Mouse (Mus musculus) heart, embryonic 13.5 days (tissue): ENCODE measurements at regions not wholly inside any gene's neighbourhood (a gene's known extent, or its start where the extent isn't known, plus 50 kb on each side); places are given as distances from the start of the nearest gene placed in this dataset.

Experiments
- ATAC-seq: fragments of 200-750 bp; cut with Nextera tagmentation; 2 replicates; pipeline ENCODE4 v1.8.0; 2017; ENCODE audit warnings: moderate TSS enrichment; ENCODE audit not compliant: insufficient number of reproducible peaks, low FRiP score, low TSS enrichment; ENCODE audit errors: extremely low read depth
- H3K27ac ChIP-seq: fragments of 300-500 bp; sonication (generic); replicated peaks from 2 replicates; pipeline ENCODE4 v1.5.1; 2015; ENCODE audit warnings: moderate library complexity, mild to moderate bottlenecking, inconsistent platforms
- H3K27me3 ChIP-seq: fragments of 300-500 bp; sonication (generic); replicated peaks from 2 replicates; pipeline ENCODE4 v1.6.1; 2015; ENCODE audit warnings: mild to moderate bottlenecking, inconsistent platforms
- H3K36me3 ChIP-seq: fragments of 300-500 bp; sonication (generic); 2 replicates; pipeline ENCODE4 v1.6.1; 2015; ENCODE audit warnings: mild to moderate bottlenecking, inconsistent platforms
- H3K4me1 ChIP-seq: fragments of 300-500 bp; sonication (generic); 2 replicates; pipeline ENCODE4 v1.6.1; 2015; ENCODE audit warnings: inconsistent platforms
- H3K4me2 ChIP-seq: fragments of 300-500 bp; sonication (generic); 2 replicates; pipeline ENCODE4 v1.6.1; 2015; ENCODE audit warnings: inconsistent platforms, mild to moderate bottlenecking, moderate library complexity
- H3K4me3 ChIP-seq: fragments of 300-500 bp; sonication (generic); 2 replicates; pipeline ENCODE4 v1.5.1; 2015; ENCODE audit warnings: moderate library complexity, mild to moderate bottlenecking, inconsistent platforms
- H3K9ac ChIP-seq: fragments of 300-500 bp; sonication (generic); 2 replicates; pipeline ENCODE4 v1.6.1; 2015; ENCODE audit warnings: inconsistent platforms, mild to moderate bottlenecking, moderate library complexity
- H3K9me3 ChIP-seq: fragments of 300-500 bp; sonication (generic); 2 replicates; pipeline ENCODE4 v1.6.1; 2016; ENCODE audit warnings: inconsistent platforms
- WGBS: fragments of 180-500 bp; shearing (Covaris S2); methylation state at CpG from one replicate; pipeline ENCODE4 v1.1.7; 2015; ENCODE audit warnings: mixed read lengths; 5-methylcytosine and 5-hydroxymethylcytosine counted together

DNA sequence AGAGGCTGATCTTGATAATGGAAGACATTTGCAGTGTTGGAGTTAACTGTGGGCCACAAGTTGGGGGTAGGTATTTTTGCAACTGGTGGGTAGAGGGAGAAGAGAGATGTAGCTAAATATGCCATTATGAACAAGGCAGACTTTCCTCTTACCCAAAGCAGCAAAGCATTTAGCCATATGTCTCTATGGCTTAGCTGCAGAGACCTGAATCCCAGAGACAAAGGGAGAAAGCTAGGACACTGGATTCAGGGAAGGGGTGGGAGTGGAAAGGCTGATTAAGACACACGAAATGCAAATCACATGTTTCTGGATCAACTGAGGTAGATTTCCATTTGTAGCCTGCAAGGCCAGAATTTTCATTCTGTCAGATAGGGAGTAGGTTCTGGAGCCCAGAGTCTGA lies 129.8 kb downstream of the En1 start:
- H3K4me2 ChIP-seq: no peak overlapping the region
- H3K4me3 ChIP-seq: no peak overlapping the region
- H3K36me3 ChIP-seq: no peaks in the 10 kb centered on the region
- no peak for ATAC-seq
- H3K4me1 ChIP-seq: peaks cover 4% of the 10 kb centered on the region
- H3K9me3 ChIP-seq: no peaks in the 10 kb centered on the region
- H3K27me3 ChIP-seq: no peaks in the 10 kb centered on the region
- 45% methylated on average over 1 of the region's 1 CpGs for WGBS
- H3K27ac ChIP-seq: no peak overlapping the region
- H3K9ac ChIP-seq: no peak overlapping the region

DNA sequence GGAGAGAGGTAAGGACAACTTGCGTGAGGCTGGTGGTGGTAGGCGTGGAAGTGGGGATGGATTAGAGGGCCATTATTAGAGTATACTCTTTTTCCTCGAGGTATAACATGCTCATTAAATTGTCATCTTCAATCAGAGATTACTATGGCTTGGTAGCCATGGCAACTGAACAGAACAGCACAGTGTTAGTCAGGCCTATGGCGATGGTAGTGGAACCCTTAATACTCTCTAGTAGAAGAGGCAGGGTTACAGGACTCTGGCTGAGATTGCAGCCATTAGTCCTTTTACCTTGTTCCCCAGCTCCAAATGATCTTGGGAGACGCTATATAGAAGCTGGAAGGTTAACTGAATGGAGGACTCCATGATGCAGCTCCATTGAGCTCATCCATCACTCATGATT lies 131.5 kb downstream of the En1 start:
- no peak overlapping the region for H3K4me2 ChIP-seq
- ATAC-seq: no peak
- H3K4me3 ChIP-seq: no peak overlapping the region
- 81% methylated on average over 5 of the region's 5 CpGs for WGBS
- no peaks in the 10 kb centered on the region for H3K9me3 ChIP-seq
- no peak overlapping the region for H3K9ac ChIP-seq
- H3K36me3 ChIP-seq: no peaks in the 10 kb centered on the region
- H3K4me1 ChIP-seq: peaks cover 5% of the 10 kb centered on the region
- H3K27me3 ChIP-seq: no peaks in the 10 kb centered on the region
- H3K27ac ChIP-seq: no peak overlapping the region

DNA sequence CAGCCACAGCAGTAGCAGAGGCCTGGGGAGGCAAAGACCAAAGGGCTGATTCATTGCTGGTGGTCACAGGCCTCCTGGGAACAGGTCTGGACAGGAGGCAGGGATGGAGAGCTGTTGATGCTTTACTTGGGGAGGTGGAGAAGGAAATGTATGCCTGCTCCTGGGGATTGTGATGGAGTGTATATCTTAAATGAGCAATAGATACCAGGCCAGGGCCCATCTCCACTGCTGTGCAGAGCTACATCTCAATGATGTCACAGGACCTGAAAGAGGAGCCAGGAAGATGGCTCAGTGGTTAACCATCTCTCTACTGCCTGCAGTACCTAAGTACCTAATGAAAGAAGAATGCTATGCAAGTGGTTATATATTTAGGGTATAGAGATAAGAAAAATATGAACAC lies 132.6 kb downstream of the En1 start:
- peaks cover 12% of the 10 kb centered on the region for H3K4me1 ChIP-seq
- no peak overlapping the region for H3K4me2 ChIP-seq
- no peaks in the 10 kb centered on the region for H3K36me3 ChIP-seq
- no peak for ATAC-seq
- no peak overlapping the region for H3K9ac ChIP-seq
- no peak overlapping the region for H3K27ac ChIP-seq
- no peaks in the 10 kb centered on the region for H3K9me3 ChIP-seq
- H3K27me3 ChIP-seq: no peaks in the 10 kb centered on the region
- H3K4me3 ChIP-seq: no peak overlapping the region

DNA sequence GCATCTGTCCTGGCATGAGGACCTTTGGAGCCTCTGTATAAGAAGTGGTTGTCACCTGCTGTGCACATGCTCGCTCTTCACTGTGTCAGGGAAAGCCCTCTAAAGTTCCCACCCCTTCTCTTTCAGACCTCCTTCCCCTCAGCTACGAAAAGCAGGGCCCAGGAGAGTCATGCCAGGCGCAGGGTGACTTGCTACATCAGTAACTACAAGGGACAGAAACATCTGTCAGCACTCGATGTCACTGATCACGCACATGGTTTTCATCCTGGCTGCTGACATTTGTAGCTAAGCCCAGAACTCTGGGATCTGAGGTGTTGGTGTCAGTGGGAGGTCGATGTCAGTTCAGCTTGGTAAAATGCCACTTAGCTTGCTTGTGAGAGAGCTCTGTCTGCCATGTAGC lies 137.3 kb downstream of the En1 start:
- peak overlapping the region; percentile 58 for H3K27ac ChIP-seq
- 14% methylated on average over 6 of the region's 6 CpGs for WGBS
- peaks cover 17% of the 10 kb centered on the region for H3K4me1 ChIP-seq
- H3K4me3 ChIP-seq: no peak overlapping the region
- peak; percentile 52; the same call in 1 of the 2 replicates for ATAC-seq
- H3K27me3 ChIP-seq: no peaks in the 10 kb centered on the region
- no peaks in the 10 kb centered on the region for H3K9me3 ChIP-seq
- H3K4me2 ChIP-seq: no peak overlapping the region
- no peaks in the 10 kb centered on the region for H3K36me3 ChIP-seq
- H3K9ac ChIP-seq: no peak overlapping the region

DNA sequence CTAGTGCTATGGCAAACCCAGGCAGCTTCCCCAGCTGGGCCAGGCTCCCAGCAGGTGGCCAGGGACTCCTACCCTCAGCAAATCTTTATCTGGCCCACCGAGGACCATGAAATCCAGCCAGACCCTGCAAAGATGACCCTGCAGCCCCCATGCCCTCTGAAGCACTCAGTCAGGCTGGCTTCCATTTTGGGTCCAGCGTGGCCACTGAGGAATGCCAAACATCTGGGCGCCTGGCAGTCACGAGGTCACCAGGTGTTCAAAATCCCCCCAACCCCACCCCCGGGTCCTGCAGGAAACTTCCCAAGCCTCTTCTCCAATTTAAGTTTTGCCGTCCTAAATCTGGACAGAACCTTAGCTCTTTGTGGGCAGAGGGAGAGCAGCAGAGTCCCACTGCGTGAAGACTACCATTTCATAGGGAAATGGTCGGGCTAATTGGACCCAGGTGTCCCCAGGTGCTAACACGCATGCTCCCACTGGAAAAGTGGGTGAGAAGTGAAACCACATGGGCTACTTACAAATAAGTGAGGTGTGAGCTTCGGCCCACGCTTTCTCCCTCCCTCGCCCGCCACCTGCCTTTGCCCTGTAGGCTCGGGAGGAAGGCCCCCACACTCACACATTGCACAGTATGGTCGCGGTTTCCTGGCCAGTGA lies 139.0 kb downstream of the En1 start:
- 74% methylated on average over 16 of the region's 16 CpGs for WGBS
- H3K4me2 ChIP-seq: no peak overlapping the region

DNA sequence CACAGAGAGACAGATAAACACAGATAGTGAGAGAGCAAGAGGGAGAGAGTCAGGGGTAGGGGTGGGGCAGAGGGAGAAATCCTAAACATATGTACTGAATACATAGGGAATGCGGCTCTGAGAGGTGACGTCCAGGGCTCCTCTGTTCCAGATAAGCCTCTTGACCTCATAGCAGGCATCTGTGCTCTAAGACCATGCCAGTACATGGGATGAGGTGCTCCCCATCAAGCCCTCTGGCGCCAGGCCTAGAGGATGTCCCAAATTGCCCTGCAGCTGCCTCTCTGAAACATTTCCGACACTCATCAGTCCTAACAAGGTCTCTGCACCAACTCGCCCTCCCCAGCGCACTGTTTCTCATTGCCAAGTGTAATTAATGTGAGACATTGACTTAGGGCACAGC lies 146.7 kb downstream of the En1 start:
- no peak overlapping the region for H3K4me3 ChIP-seq
- H3K9ac ChIP-seq: no peak overlapping the region
- no peaks in the 10 kb centered on the region for H3K36me3 ChIP-seq
- 52% methylated on average over 6 of the region's 6 CpGs for WGBS
- no peak overlapping the region for H3K4me2 ChIP-seq
- H3K9me3 ChIP-seq: no peaks in the 10 kb centered on the region
- H3K27me3 ChIP-seq: no peaks in the 10 kb centered on the region
- ATAC-seq: peak; percentile 51; the same call in 1 of the 2 replicates
- no peak overlapping the region for H3K27ac ChIP-seq
- peaks cover 11% of the 10 kb centered on the region for H3K4me1 ChIP-seq

More for the DNA sequence above, 139.0 kb downstream of the En1 start:
- no peaks in the 10 kb centered on the region for H3K27me3 ChIP-seq
- H3K27ac ChIP-seq: no peak overlapping the region
- no peaks in the 10 kb centered on the region for H3K36me3 ChIP-seq
- H3K4me1 ChIP-seq: peaks cover 14% of the 10 kb centered on the region
- ATAC-seq: no peak
- H3K4me3 ChIP-seq: no peak overlapping the region
- no peaks in the 10 kb centered on the region for H3K9me3 ChIP-seq
- no peak overlapping the region for H3K9ac ChIP-seq

DNA sequence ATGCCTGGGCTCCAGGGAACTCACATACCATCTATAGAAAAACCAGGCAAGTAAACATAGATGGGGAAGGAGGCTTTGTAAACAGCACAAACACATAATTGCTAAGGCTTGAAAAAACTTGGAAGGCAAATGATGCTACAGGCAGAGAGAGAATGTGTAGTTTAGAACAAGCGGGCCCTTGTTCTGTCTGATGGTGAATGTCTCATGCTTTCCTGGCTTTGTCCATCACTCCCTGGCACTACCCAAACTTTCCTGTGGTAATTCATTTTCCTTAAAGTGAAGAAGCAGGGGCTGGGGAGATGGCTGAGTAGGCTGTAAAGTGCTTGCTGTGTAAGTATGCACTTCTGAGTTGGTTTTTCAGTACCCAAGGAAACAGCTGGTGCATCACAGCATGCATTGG lies 151.2 kb downstream of the En1 start:
- no peak overlapping the region for H3K4me2 ChIP-seq
- no peaks in the 10 kb centered on the region for H3K36me3 ChIP-seq
- no peak for ATAC-seq
- WGBS: 94% methylated on average over 1 of the region's 1 CpGs
- H3K9ac ChIP-seq: no peak overlapping the region
- no peak overlapping the region for H3K27ac ChIP-seq
- H3K4me1 ChIP-seq: peaks cover 50% of the 10 kb centered on the region
- H3K9me3 ChIP-seq: no peaks in the 10 kb centered on the region
- no peak overlapping the region for H3K4me3 ChIP-seq
- H3K27me3 ChIP-seq: no peaks in the 10 kb centered on the region

DNA sequence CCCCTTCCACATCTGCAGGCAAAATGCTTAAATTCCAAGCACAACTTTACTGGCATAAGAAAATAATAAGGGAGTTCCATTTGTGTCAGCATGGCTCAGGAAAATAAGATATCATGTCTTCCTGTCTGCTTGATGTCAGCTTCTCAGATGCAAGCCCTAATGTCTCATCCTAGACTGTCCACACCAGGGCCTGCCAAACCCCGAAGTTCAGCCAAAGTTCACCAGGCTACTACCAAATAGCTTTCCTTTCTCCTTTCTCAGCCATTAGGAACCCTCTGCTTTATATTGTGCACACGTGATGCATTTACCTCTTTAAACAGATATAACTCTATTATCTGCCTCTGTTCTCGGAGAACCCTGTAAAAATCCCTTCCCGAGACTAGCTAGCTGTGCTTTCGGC lies 152.1 kb downstream of the En1 start:
- WGBS: 54% methylated on average over 5 of the region's 5 CpGs
- no peak for ATAC-seq

DNA sequence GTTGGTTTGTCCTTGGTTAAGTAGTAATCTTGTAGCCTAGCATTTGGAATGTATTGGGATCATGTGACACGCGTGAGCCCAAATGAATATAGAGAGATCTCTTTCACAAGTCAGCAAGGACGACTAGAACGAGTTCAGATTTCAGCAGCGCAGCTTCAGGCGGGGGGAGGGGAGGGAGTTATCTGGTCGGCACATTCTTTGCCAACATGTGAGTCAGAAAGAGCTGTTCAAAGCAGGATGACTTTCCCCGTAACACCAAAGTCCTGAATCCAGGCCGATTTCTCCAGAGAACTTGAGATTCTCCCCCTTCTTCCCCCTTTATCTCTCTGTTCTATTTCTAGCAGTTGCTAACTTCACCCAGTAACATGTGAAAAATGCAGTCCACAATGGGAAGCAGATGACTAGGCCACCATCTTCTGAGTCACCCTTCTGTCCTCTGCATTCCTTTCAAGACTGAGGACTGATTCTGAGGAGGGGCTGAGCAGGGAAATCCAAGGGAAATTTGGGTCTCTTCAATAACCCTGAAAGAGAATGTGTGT lies 155.1 kb downstream of the En1 start:
- Histone ChIP-seq H3K4me3 (no peak overlapping the region), H3K9me3 (no peaks in the 10 kb centered on the region), H3K4me1 (peaks cover 49% of the 10 kb centered on the region), H3K27ac (peak overlapping the region; percentile 93), H3K4me2 (peak overlapping the region; percentile 32), H3K36me3 (no peaks in the 10 kb centered on the region), H3K27me3 (no peaks in the 10 kb centered on the region), H3K9ac (no peak overlapping the region)
- ATAC-seq: no peak
- 11% methylated on average over 9 of the region's 9 CpGs for WGBS

More for the DNA sequence above, 152.1 kb downstream of the En1 start:
- Histone ChIP-seq H3K9ac (no peak overlapping the region), H3K4me2 (no peak overlapping the region), H3K36me3 (no peaks in the 10 kb centered on the region), H3K9me3 (no peaks in the 10 kb centered on the region), H3K27ac (no peak overlapping the region; the same call in 1 of the 2 replicates), H3K4me1 (peaks cover 50% of the 10 kb centered on the region), H3K4me3 (no peak overlapping the region), H3K27me3 (no peaks in the 10 kb centered on the region)

DNA sequence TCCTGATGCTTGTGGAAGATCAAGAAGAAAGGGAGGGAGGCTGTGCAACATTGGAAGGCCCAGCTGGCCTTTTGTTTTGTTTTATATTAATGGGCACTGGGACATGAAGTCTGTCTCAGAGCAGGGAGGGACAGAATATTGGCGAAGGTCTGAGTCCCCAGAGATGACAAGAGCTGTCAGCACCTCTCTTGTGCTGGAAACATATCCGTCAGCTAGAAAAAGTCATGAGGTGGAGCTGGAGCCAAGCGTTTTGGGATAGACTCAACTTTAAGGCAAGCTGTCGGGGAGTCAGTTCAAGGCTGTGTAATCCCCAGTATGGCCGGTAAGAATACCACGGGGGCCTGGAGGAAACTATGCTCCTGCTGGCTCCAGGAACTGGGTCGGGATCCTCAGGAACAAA lies 156.0 kb downstream of the En1 start:
- no peak overlapping the region for H3K4me3 ChIP-seq
- H3K4me2 ChIP-seq: peak overlapping the region; percentile 32; the same call in 1 of the 2 replicates
- H3K4me1 ChIP-seq: peaks cover 49% of the 10 kb centered on the region
- 28% methylated on average over 7 of the region's 7 CpGs for WGBS
- H3K36me3 ChIP-seq: no peaks in the 10 kb centered on the region
- peak overlapping the region; percentile 93 for H3K27ac ChIP-seq
- no peaks in the 10 kb centered on the region for H3K27me3 ChIP-seq
- no peaks in the 10 kb centered on the region for H3K9me3 ChIP-seq
- H3K9ac ChIP-seq: no peak overlapping the region
- ATAC-seq: no peak

DNA sequence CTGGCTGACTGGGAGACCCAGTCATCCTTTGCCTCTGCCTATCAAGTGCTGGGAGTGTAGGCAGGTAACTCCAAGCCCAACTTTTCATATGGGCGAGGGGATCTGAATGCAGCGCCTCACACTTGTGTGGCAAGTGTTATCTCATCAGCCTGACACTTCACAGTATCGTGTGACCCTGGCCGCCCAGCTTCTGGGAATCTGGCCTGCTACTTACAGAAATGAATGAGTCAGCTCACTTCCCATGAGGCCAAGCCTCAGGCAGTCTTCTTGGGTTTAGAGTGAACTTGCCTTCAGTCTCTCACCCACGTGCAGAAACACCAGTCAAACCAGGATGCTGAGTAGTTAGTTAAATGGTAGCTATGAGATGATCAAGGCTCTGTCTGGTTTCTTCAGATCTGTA lies 156.5 kb downstream of the En1 start:
- H3K4me3 ChIP-seq: no peak overlapping the region
- no peak for ATAC-seq

DNA sequence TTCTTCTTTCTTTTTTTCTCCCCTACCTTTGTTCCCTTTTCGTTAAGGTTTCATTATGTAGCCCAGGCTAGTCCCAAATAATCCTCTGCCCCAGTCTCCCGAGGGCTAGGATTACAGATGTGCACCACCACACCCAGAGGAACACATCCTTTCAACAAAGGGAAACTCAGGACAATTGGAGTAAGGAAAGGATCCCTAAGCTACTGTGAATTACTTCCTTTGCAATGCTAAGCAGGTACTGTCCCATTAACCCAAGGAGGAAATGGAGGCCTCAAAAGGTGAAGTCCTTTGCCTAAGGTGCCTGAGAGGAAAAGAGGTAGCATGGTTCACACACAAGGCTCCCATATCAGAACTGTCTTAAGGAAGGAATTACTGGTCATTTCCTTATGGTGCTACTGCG lies 157.2 kb downstream of the En1 start:
- Histone ChIP-seq H3K9ac (no peak overlapping the region), H3K27ac (no peak overlapping the region), H3K4me3 (no peak overlapping the region), H3K27me3 (no peaks in the 10 kb centered on the region), H3K36me3 (no peaks in the 10 kb centered on the region), H3K9me3 (no peaks in the 10 kb centered on the region), H3K4me1 (peaks cover 41% of the 10 kb centered on the region), H3K4me2 (no peak overlapping the region)
- ATAC-seq: no peak
- 75% methylated on average over 3 of the region's 3 CpGs for WGBS

More for the DNA sequence above, 156.5 kb downstream of the En1 start:
- Histone ChIP-seq H3K4me1 (peaks cover 48% of the 10 kb centered on the region), H3K4me2 (no peak overlapping the region), H3K27ac (peak overlapping the region; percentile 93), H3K9ac (no peak overlapping the region), H3K36me3 (no peaks in the 10 kb centered on the region), H3K9me3 (no peaks in the 10 kb centered on the region), H3K27me3 (no peaks in the 10 kb centered on the region)
- WGBS: 22% methylated on average over 5 of the region's 5 CpGs
